20 mouse cellular contexts compared by ENCODE assay signal in genomic region chr2:26356678-26357077, GRCm38 (mm10). TPM values are rescaled to one million over a fixed set of nuclear protein-coding genes. Genes with fewer than 3 reads are reported as not detected.
DNase-seq lines count a peak whose midpoint lies in the region; ATAC-seq and TF ChIP-seq lines count a peak whose summit lies in the region.
"Had no signal": no experiment of that assay in that cellular context is flagged by ENCODE, and none has a peak within 500 bp of the region (broad histone marks: within the 10 kb centered on the region; RNA-seq: fewer than 3 reads in every experiment).

No protein-coding gene starts in this region.

- no peak for TF ChIP-seq POLR2A in thymus, adult 2 months (IDR thresholded peaks at IDR 0.05; ENCODE audit: control insufficient read depth, extremely low read depth, insufficient read depth, low read length, poor library complexity)

- ATAC-seq in lung, embryonic 15.5 days (ENCODE audit: borderline replicate concordance, extremely low read depth, low FRiP score, low TSS enrichment) = peak; percentile 25; the same call in 1 of the 2 replicates
- ATAC-seq: intestine, embryonic 16.5 days; Patski had no signal

- H3K4me2 ChIP-seq in lung, embryonic 15.5 days = no peak overlapping the region
- H3K4me2 ChIP-seq: embryonic facial prominence, embryonic 13.5 days; hindbrain, embryonic 15.5 days; liver, embryonic 11.5 days; stomach, embryonic 15.5 days had no signal

- intact Hi-C loops in gastrocnemius, postnatal 14 days (cut with DNase I; ENCODE audit: low total_unique reads) = no loop called here

- H3K9ac ChIP-seq in lung, embryonic 15.5 days = no peak overlapping the region
- H3K9ac ChIP-seq: hindbrain, embryonic 15.5 days; stomach, embryonic 15.5 days had no signal

- no peaks in the 10 kb centered on the region for H3K9me3 ChIP-seq in lung, embryonic 15.5 days
- H3K9me3 ChIP-seq: embryonic facial prominence, embryonic 13.5 days; forebrain, embryonic 10.5 days; hindbrain, embryonic 15.5 days; limb, embryonic 10.5 days; stomach, embryonic 15.5 days had no signal

- H3K27ac ChIP-seq in lung, embryonic 15.5 days = no peak overlapping the region
- peak overlapping the region; percentile 29; the same call in 1 of the 2 replicates for H3K27ac ChIP-seq in thymus, adult 2 months (ENCODE audit: control insufficient read depth, insufficient read depth, low read length)
- H3K27ac ChIP-seq: embryonic facial prominence, embryonic 13.5 days; forebrain, embryonic 10.5 days; hindbrain, embryonic 15.5 days; kidney, postnatal 0 days; left cerebral cortex, adult 2 months; limb, embryonic 10.5 days; stomach, embryonic 15.5 days had no signal

- H3K27me3 ChIP-seq in lung, embryonic 15.5 days = no peaks in the 10 kb centered on the region
- no peaks in the 10 kb centered on the region for H3K27me3 ChIP-seq in thymus, adult 2 months (ENCODE audit: control insufficient read depth, insufficient read depth, low read length)
- H3K27me3 ChIP-seq: embryonic facial prominence, embryonic 13.5 days; hindbrain, embryonic 15.5 days; Patski; stomach, embryonic 15.5 days had no signal

- WGBS in lung, embryonic 15.5 days = 43% methylated on average over 7 of the region's 7 CpGs
- WGBS in thymus, adult 2 months = 67% methylated on average over 7 of the region's 7 CpGs

- H3K36me3 ChIP-seq in lung, embryonic 15.5 days = no peaks in the 10 kb centered on the region
- H3K36me3 ChIP-seq in thymus, adult 2 months (ENCODE audit: control insufficient read depth, insufficient read depth, low read length) = no peaks in the 10 kb centered on the region
- H3K36me3 ChIP-seq: embryonic facial prominence, embryonic 13.5 days; forebrain, embryonic 10.5 days; hindbrain, embryonic 15.5 days; stomach, embryonic 15.5 days had no signal

- TF ChIP-seq CTCF in thymus, adult 2 months (IDR thresholded peaks at IDR 0.05; ENCODE audit: borderline replicate concordance, control insufficient read depth, extremely low read depth, insufficient read depth, low read length, poor library complexity) = no peak

- H3K4me3 ChIP-seq in lung, embryonic 15.5 days = no peak overlapping the region
- H3K4me3 ChIP-seq in thymus, adult 2 months (ENCODE audit: control insufficient read depth, insufficient read depth, low read length) = peak overlapping the region; percentile 32
- H3K4me3 ChIP-seq: embryonic facial prominence, embryonic 13.5 days; forebrain, embryonic 10.5 days; hindbrain, embryonic 15.5 days; left cerebral cortex, adult 2 months; limb, embryonic 10.5 days; stomach, embryonic 15.5 days had no signal

- DNase-seq in heart, adult 11 months = peak; percentile 91
- no peak for DNase-seq in heart, adult 9 months (ENCODE audit: low spot score in 2 of 2)
- DNase-seq in 416B (ENCODE audit: low read depth) = peak; percentile 48
- DNase-seq in thymus, adult 2 months = peak; percentile 50
- DNase-seq in gastrocnemius, postnatal 14 days = no peak
- DNase-seq in right cerebral cortex, adult 2 months (ENCODE audit: low spot score in 2 of 2) = no peak
- DNase-seq in Muller cell, postnatal 12 days (ENCODE audit: inconsistent ontology term) = no peak
- DNase-seq: adrenal gland, adult 2 months; right cerebral cortex, adult 18-20 months had no signal

- H3K4me1 ChIP-seq in lung, embryonic 15.5 days = peaks cover 19% of the 10 kb centered on the region
- H3K4me1 ChIP-seq in thymus, adult 2 months (replicated peaks; ENCODE audit: control insufficient read depth, insufficient read depth, low read length) = peaks cover 44% of the 10 kb centered on the region
- H3K4me1 ChIP-seq: stomach, embryonic 15.5 days had no signal

RNA-seq across cellular contexts. Expression of gene Card9, which starts 4.0 kb away (rescaled TPM):
- polyA plus RNA-seq in lung, embryonic 15.5 days (2015; fragmentation: Nextera tagmentation; extraction: Ambion mirVana) = 1.7 and 3.0 TPM in 2 replicates
- 39.1 and 51.0 TPM in 2 replicates for polyA plus RNA-seq in thymus, adult 2 months (2012; rRNA removed)
- total RNA-seq in gastrocnemius, postnatal 14 days (2021) = 1 to 10 TPM in 1 of 2 experiments, under 1 TPM in 1; 0.71 to 1.1 TPM

RNA-seq across cellular contexts. Expression of gene Dnlz, which starts 4.8 kb away (rescaled TPM):
- polyA plus RNA-seq in lung, embryonic 15.5 days (2015; fragmentation: Nextera tagmentation; extraction: Ambion mirVana) = 25.5 and 27.3 TPM in 2 replicates
- 31.5 and 32.0 TPM in 2 replicates for polyA plus RNA-seq in thymus, adult 2 months (2012; rRNA removed)
- total RNA-seq in gastrocnemius, postnatal 14 days (2021) = 10 to 100 TPM; 17.0 to 17.6 TPM

RNA-seq across cellular contexts. Expression of gene Snapc4, which starts 23.8 kb away (rescaled TPM):
- polyA plus RNA-seq in lung, embryonic 15.5 days (2015; fragmentation: Nextera tagmentation; extraction: Ambion mirVana) = 23.1 and 30.0 TPM in 2 replicates
- 59.2 and 60.4 TPM in 2 replicates for polyA plus RNA-seq in thymus, adult 2 months (2012; rRNA removed)
- total RNA-seq in gastrocnemius, postnatal 14 days (2021) = 1 to 10 TPM; 6.2 to 7.2 TPM

RNA-seq across cellular contexts. Expression of gene Entr1, which starts 32.4 kb away (rescaled TPM):
- 107 and 117 TPM in 2 replicates for polyA plus RNA-seq in lung, embryonic 15.5 days (2015; fragmentation: Nextera tagmentation; extraction: Ambion mirVana)
- polyA plus RNA-seq in thymus, adult 2 months (2012; rRNA removed) = 216 and 228 TPM in 2 replicates
- 10 to 100 TPM; 24.5 to 24.9 TPM for total RNA-seq in gastrocnemius, postnatal 14 days (2021)

RNA-seq across cellular contexts. Expression of gene Pmpca, which starts 32.5 kb away (rescaled TPM):
- 95.2 and 99.7 TPM in 2 replicates for polyA plus RNA-seq in lung, embryonic 15.5 days (2015; fragmentation: Nextera tagmentation; extraction: Ambion mirVana)
- 50.5 and 55.2 TPM in 2 replicates for polyA plus RNA-seq in thymus, adult 2 months (2012; rRNA removed)
- 100 to 1,000 TPM; 125 to 136 TPM for total RNA-seq in gastrocnemius, postnatal 14 days (2021)

Comparison
In these comparisons a context has a peak if more than half of its experiments do, and no peak if none do; other contexts are left out.
1. DNase-seq: peak in heart, adult 11 months (single experiment), 416B (single experiment) and thymus, adult 2 months (single experiment); none in heart, adult 9 months (0 of 2), gastrocnemius, postnatal 14 days (single experiment), right cerebral cortex, adult 2 months (0 of 2) and Muller cell, postnatal 12 days (single experiment).
2. RNA of gene Card9, which starts 4.0 kb away (polyA plus RNA-seq): 39.1 to 51.0 TPM in thymus, adult 2 months; 1.7 to 3.0 TPM in lung, embryonic 15.5 days; every median in the first group is over 10 times any median in the second.